Mouse (Mus musculus) CH12.LX (cell line): ENCODE measurements around the gene Tmem223. TPM values are rescaled to one million over a fixed set of nuclear protein-coding genes. Genes with fewer than 3 reads are reported as not detected.

ENCODE experiments used
- DNase-seq: peaks from one replicate; pipeline ENCODE4 v3.0.0-alpha.2; 2013; ENCODE audit errors: extremely low read depth
- H3K27ac ChIP-seq: 2 replicates; pipeline ENCODE4 v1.5.1; 2012; ENCODE audit warnings: low read depth, mild to moderate bottlenecking, control low read depth, moderate library complexity; ENCODE audit not compliant: insufficient read depth
- H3K27me3 ChIP-seq: replicated peaks from 2 replicates; pipeline ENCODE3; 2012; ENCODE audit warnings: inconsistent platforms
- H3K36me3 ChIP-seq, 2 experiments: replicated peaks in 1 of 2; 2 replicates each; pipeline versions ENCODE3 to v1.6.1; 2012; ENCODE audit warnings: inconsistent platforms in 1 of 2, low read length in 1 of 2, mild to moderate bottlenecking in 1 of 2, mixed read lengths in 1 of 2, moderate library complexity in 1 of 2; ENCODE audit not compliant: control insufficient read depth in 1 of 2, insufficient read depth in 1 of 2
- H3K4me1 ChIP-seq, 2 experiments: 2 replicates each; pipeline ENCODE4 v1.6.1; 2012; ENCODE audit warnings: inconsistent platforms in 1 of 2, moderate library complexity in 1 of 2; ENCODE audit not compliant: insufficient read depth in 2 of 2, control insufficient read depth in 1 of 2
- H3K4me2 ChIP-seq: 2 replicates; pipeline ENCODE4 v1.6.1; 2012; ENCODE audit warnings: low read depth, mild to moderate bottlenecking, control low read depth; ENCODE audit not compliant: poor library complexity, insufficient read depth, severe bottlenecking
- H3K4me3 ChIP-seq, 3 experiments: fragments of 150-350 bp in 1 of 3; sonication (generic) in 1 of 3; replicated peaks in 1 of 3; 2 replicates each; pipeline versions ENCODE3 to v1.5.1; 2011 to 2012; ENCODE audit warnings: low read depth in 2 of 3, low read length in 2 of 3, mild to moderate bottlenecking in 2 of 3, moderate library complexity in 2 of 3, control low read depth in 1 of 3, improper control_type of control experiment in 1 of 3, inconsistent platforms in 1 of 3, mixed read lengths in 1 of 3; ENCODE audit not compliant: poor library complexity in 1 of 3
- H3K79me2 ChIP-seq: replicated peaks from 2 replicates; pipeline ENCODE4 v1.6.1; 2012; ENCODE audit warnings: mild to moderate bottlenecking, moderate library complexity; ENCODE audit not compliant: control insufficient read depth, poor library complexity, insufficient read depth, severe bottlenecking; ENCODE audit errors: extremely low read depth
- H3K9ac ChIP-seq: 2 replicates; pipeline ENCODE4 v1.6.1; 2012; ENCODE audit warnings: low read depth, mild to moderate bottlenecking, control low read depth, moderate library complexity; ENCODE audit not compliant: insufficient read depth
- H3K9me3 ChIP-seq: replicated peaks from 2 replicates; pipeline ENCODE3; 2012; ENCODE audit warnings: low read length, inconsistent platforms, mixed read lengths
- BHLHE40 ChIP-seq: IDR thresholded peaks from 2 replicates; pipeline ENCODE4 v1.6.1; 2011; ENCODE audit warnings: mild to moderate bottlenecking, low read depth, low read length, improper control_type of control experiment
- CHD2 ChIP-seq: IDR thresholded peaks from 2 replicates; pipeline ENCODE4 v1.6.1; 2011; ENCODE audit warnings: low read length, improper control_type of control experiment
- CTCF ChIP-seq, 2 experiments: IDR thresholded peaks in 1 of 2; conservative IDR thresholded peaks in 1 of 2; 2 replicates each; pipeline ENCODE4 v1.5.1; 2011 to 2012; ENCODE audit warnings: low read depth in 2 of 2, low read length in 2 of 2, improper control_type of control experiment in 1 of 2, inconsistent platforms in 1 of 2, mild to moderate bottlenecking in 1 of 2, moderate library complexity in 1 of 2
- E2F4 ChIP-seq: IDR thresholded peaks from 2 replicates; pipeline ENCODE4 v1.6.1; 2011; ENCODE audit warnings: low read depth, low read length, improper control_type of control experiment; ENCODE audit not compliant: insufficient replicate concordance
- ELF1 ChIP-seq: IDR thresholded peaks from 2 replicates; pipeline ENCODE4 v1.6.1; 2014; ENCODE audit warnings: low read depth, mild to moderate bottlenecking, inconsistent platforms, low read length, improper control_type of control experiment
- EP300 ChIP-seq: IDR thresholded peaks from 2 replicates; pipeline ENCODE4 v1.6.1; 2011; ENCODE audit warnings: low read length, improper control_type of control experiment
- ETS1 ChIP-seq: conservative IDR thresholded peaks from 2 replicates; pipeline ENCODE4 v1.6.1; 2012; ENCODE audit warnings: low read depth, mild to moderate bottlenecking, inconsistent platforms, low read length, improper control_type of control experiment, moderate library complexity
- GABPA ChIP-seq: IDR thresholded peaks from 2 replicates; pipeline ENCODE4 v1.6.1; 2012; ENCODE audit warnings: low read depth, low read length, improper control_type of control experiment, inconsistent platforms; ENCODE audit not compliant: insufficient replicate concordance
- HCFC1 ChIP-seq: IDR thresholded peaks from 2 replicates; pipeline ENCODE4 v1.6.1; 2012; ENCODE audit warnings: low read depth, mild to moderate bottlenecking, inconsistent platforms, low read length, improper control_type of control experiment
- JUN ChIP-seq: IDR thresholded peaks from 2 replicates; pipeline ENCODE4 v1.6.1; 2011; ENCODE audit warnings: low read depth, mild to moderate bottlenecking, low read length, improper control_type of control experiment, moderate library complexity; ENCODE audit not compliant: insufficient read depth
- JUND ChIP-seq: conservative IDR thresholded peaks from 2 replicates; pipeline ENCODE4 v1.6.1; 2011; ENCODE audit warnings: low read depth, low read length, improper control_type of control experiment
- KAT2A ChIP-seq: IDR thresholded peaks from 2 replicates; pipeline ENCODE4 v1.6.1; 2012; ENCODE audit warnings: low read length, improper control_type of control experiment, inconsistent platforms; ENCODE audit not compliant: insufficient replicate concordance
- MAFK ChIP-seq: IDR thresholded peaks from 2 replicates; pipeline ENCODE4 v1.6.1; 2011; ENCODE audit warnings: low read length, improper control_type of control experiment; ENCODE audit not compliant: insufficient replicate concordance
- MAX ChIP-seq: IDR thresholded peaks from 2 replicates; pipeline ENCODE4 v1.6.1; 2011; ENCODE audit warnings: low read length, improper control_type of control experiment
- MAZ ChIP-seq: IDR thresholded peaks from 2 replicates; pipeline ENCODE4 v1.6.1; 2012; ENCODE audit warnings: low read depth, mild to moderate bottlenecking, inconsistent platforms, low read length, improper control_type of control experiment, moderate library complexity
- MEF2A ChIP-seq: IDR thresholded peaks from 2 replicates; pipeline ENCODE4 v1.6.1; 2014; ENCODE audit warnings: low read depth, mild to moderate bottlenecking, inconsistent platforms, low read length, improper control_type of control experiment, borderline replicate concordance
- MXI1 ChIP-seq: IDR thresholded peaks from 2 replicates; pipeline ENCODE4 v1.6.1; 2011; ENCODE audit warnings: mild to moderate bottlenecking, low read depth, low read length, improper control_type of control experiment
- MYC ChIP-seq: IDR thresholded peaks from 2 replicates; pipeline ENCODE4 v1.6.1; 2011; ENCODE audit warnings: low read depth, mild to moderate bottlenecking, improper control_type of control experiment, low read length
- PAX5 ChIP-seq: IDR thresholded peaks from 2 replicates; pipeline ENCODE4 v1.6.1; 2012; ENCODE audit warnings: low read length, inconsistent platforms, mixed read lengths
- POLR2A ChIP-seq: IDR thresholded peaks from 2 replicates; pipeline ENCODE4 v1.6.1; 2011; ENCODE audit warnings: low read depth, mild to moderate bottlenecking, improper control_type of control experiment, low read length
- POLR2AphosphoS2 ChIP-seq: IDR thresholded peaks from 2 replicates; pipeline ENCODE4 v1.6.1; 2011; ENCODE audit warnings: low read depth, low read length, improper control_type of control experiment
- RAD21 ChIP-seq: IDR thresholded peaks from 2 replicates; pipeline ENCODE4 v1.6.1; 2011; ENCODE audit warnings: low read depth, mild to moderate bottlenecking, low read length, improper control_type of control experiment, moderate library complexity
- SIN3A ChIP-seq: IDR thresholded peaks from 2 replicates; pipeline ENCODE4 v1.6.1; 2012; ENCODE audit warnings: low read length, improper control_type of control experiment, inconsistent platforms
- SMC3 ChIP-seq: IDR thresholded peaks from 2 replicates; pipeline ENCODE4 v1.6.1; 2011; ENCODE audit warnings: low read depth, low read length, improper control_type of control experiment
- TBP ChIP-seq: conservative IDR thresholded peaks from 2 replicates; pipeline ENCODE4 v1.6.1; 2011; ENCODE audit warnings: low read depth, low read length, improper control_type of control experiment
- TCF12 ChIP-seq: IDR thresholded peaks from 2 replicates; pipeline ENCODE4 v1.6.1; 2014; ENCODE audit warnings: low read depth, mild to moderate bottlenecking, inconsistent platforms, low read length, improper control_type of control experiment
- UBTF ChIP-seq: IDR thresholded peaks from 2 replicates; pipeline ENCODE4 v1.6.1; 2012; ENCODE audit warnings: low read depth, mild to moderate bottlenecking, inconsistent platforms, low read length, improper control_type of control experiment, moderate library complexity
- USF1 ChIP-seq: IDR thresholded peaks from 2 replicates; pipeline ENCODE4 v1.6.1; 2014; ENCODE audit warnings: low read depth, mild to moderate bottlenecking, inconsistent platforms, low read length, improper control_type of control experiment
- ZC3H11A ChIP-seq: IDR thresholded peaks from 2 replicates; pipeline ENCODE4 v1.6.1; 2012; ENCODE audit warnings: low read depth, mild to moderate bottlenecking, inconsistent platforms, low read length, improper control_type of control experiment
- ZKSCAN1 ChIP-seq: IDR thresholded peaks from 2 replicates; pipeline ENCODE4 v1.6.1; 2012; ENCODE audit warnings: low read depth, inconsistent platforms, low read length, improper control_type of control experiment, borderline replicate concordance
- dilution Hi-C: fragments of 300-500 bp; cut with MboI; formaldehyde crosslinking; loops from 2 replicates; pipeline ENCODE4 v1.14.3; 2020; ENCODE audit warnings: low sequenced_read_pairs; ENCODE audit not compliant: extremely low pct_unique_long_range_greater_than_20kb, extremely low pct_ligation_motif_present
- in situ Hi-C: fragments of 300-500 bp; cut with MboI; formaldehyde crosslinking; loops from 3 replicates; pipeline ENCODE4 v1.14.3; 2019; ENCODE audit warnings: low sequenced_read_pairs, low pct_ligation_motif_present, low pct_unique_long_range_greater_than_20kb, mixed read lengths
- polyA plus RNA-seq: library from polyadenylated mRNA; unstranded; fragments of >175 nt; gene quantifications from 2 replicates; pipeline ENCODE4 v1.2.1, GENCODE M21; 2012; ENCODE audit warnings: low read depth; ENCODE audit not compliant: insufficient read length
- total RNA-seq, 2 experiments: library from RNA; depleted of rRNA; stranded (reverse); fragments of 300-350 nt in 1 of 2; fragments of >200 nt in 1 of 2; gene quantifications; 2 replicates each; pipeline ENCODE4 v1.2.3; 2012 to 2014

The Tmem223 gene
- total and polyA plus RNA-seq, 3 experiments = 45.7 to 106 (median 56.5) TPM

DNA sequence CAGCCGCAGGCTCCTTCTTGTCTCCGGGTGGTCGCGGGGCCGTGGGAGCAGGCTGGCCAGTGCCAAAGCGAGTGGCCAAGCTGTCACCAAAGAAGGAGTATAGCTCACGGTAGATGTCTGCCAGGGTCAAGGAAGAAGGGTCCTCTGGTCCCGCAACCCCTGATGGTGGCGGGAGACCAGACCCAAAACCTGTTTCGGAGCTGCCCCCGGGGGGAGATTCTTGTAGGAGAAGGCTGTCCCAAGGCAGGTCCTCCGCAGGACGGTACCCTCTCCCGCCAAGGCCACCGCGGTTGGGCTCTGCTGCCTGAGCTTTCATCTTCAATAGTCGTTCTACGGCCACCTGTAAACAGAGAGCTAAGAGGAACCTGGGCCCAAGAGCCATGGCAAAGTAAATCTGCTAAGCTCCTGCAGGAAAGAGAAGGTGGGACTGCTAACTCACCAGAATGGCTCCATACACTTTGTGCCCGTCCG lies 4.2 kb downstream of the Tmem223 start:
- H3K36me3 ChIP-seq = peaks cover 19 to 49% of the 10 kb centered on the region in 2 experiments
- H3K9me3 ChIP-seq = no peaks in the 10 kb centered on the region
- TF ChIP-seq GABPA (no peak), JUN (no peak), MAX (no peak), E2F4 (no peak), SMC3 (no peak), HCFC1 (no peak)
- H3K27ac ChIP-seq = peak overlapping the region; percentile 80
- in situ Hi-C loops (no loop called here), dilution Hi-C loops (no loop called here)
- no peak for DNase-seq
- peak overlapping the region; percentile 55 to 93 (median 88) for H3K4me3 ChIP-seq
- H3K27me3 ChIP-seq = no peaks in the 10 kb centered on the region
- peaks cover 35% of the 10 kb centered on the region for H3K79me2 ChIP-seq
- H3K4me1 ChIP-seq = peaks cover 11 to 40% of the 10 kb centered on the region in 2 experiments
- H3K4me2 ChIP-seq = peak overlapping the region; percentile 87
- peak overlapping the region; percentile 95 for H3K9ac ChIP-seq

DNA sequence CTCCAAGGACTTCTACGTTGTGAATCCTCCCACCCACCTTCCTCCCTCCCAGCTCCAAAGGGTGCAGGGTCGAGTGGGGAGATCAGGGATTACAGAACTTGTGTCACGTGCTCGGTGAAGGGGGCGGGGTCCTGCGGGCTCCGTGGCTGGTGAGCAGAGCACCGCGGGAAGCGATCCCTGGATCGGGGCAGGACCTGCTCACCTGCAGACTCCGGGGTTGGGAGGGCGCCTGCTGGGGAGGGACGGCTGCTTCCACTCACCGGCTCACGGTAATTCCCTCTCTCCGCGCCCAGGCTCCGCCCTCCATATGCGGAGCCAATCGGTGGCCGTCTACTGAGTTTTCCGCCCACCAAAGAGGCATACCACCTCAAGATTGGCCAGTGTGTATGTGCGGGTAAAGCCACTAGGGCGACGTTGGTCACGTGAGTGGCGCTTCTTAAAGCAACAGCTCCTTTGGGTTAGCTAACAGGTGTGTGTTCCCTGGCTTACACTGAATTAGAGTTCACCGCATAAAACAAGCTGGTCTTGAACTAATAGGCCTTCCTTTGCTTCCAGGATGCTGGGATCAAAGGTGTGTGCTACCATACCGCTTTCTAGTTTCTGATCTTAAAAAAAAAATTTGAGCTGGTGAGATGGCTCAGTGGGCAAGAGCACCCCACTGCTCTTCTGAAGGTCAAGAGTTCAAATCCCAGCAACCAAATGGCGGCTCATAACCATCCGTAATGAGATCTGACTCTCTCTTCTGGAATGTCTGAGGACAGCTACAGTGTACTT lies 15.4 kb downstream of the Tmem223 start, which contains the start of gene Taf6l:
Gene Taf6l (minus strand): TSS at position 410 of the 774 bp plus-strand sequence.
- no peak within 1 kb of the TSS for H3K27ac ChIP-seq
- in situ Hi-C loops = no loop called here
- TF ChIP-seq POLR2AphosphoS2 (no peak), UBTF (no peak), CHD2 (no peak), CTCF (conservative IDR thresholded peaks at IDR 0.05 in 1 of 2, IDR thresholded peaks at IDR 0.05 in 1 of 2; ENCODE audit: low read depth in 2 of 2, low read length in 2 of 2) (no peak), ZC3H11A (no peak), PAX5 (no peak), E2F4 (0 out of 2 replicates have a peak, but pooled peaks have one; percentile 61), SMC3 (no peak), POLR2A (peak; percentile 81), ETS1 (no peak), ZKSCAN1 (no peak), ELF1 (peak; percentile 56), USF1 (peak; percentile 93), MAZ (no peak), MXI1 (peak; percentile 89), MEF2A (no peak; the same call in 1 of the 2 replicates), MYC (0 out of 2 replicates have a peak, but pooled peaks have one; percentile 3), JUND (no peak), TCF12 (peak; percentile 68; the same call in 1 of the 2 replicates), SIN3A (peak; percentile 91), EP300 (no peak), RAD21 (no peak), TBP (peak; percentile 96), MAX (peak; percentile 93), BHLHE40 (peak; percentile 98), HCFC1 (peak; percentile 73), MAFK (no peak), GABPA (no peak), KAT2A (0 out of 2 replicates have a peak, but pooled peaks have one; percentile 27)

More for the DNA sequence above, 15.4 kb downstream of the Tmem223 start, which contains the start of gene Taf6l:
- Histone ChIP-seq H3K4me3 (peak within 1 kb of the TSS; percentile 66 to 93 (median 73)), H3K4me1 (peaks cover 2 to 17% of the 10 kb centered on the region in 2 experiments; a peak in 3 of 4 replicates), H3K9me3 (no peaks in the 10 kb centered on the region), H3K79me2 (no peaks in the 10 kb centered on the region; the same call in 1 of the 2 replicates), H3K27me3 (no peaks in the 10 kb centered on the region), H3K36me3 (peaks cover 20 to 39% of the 10 kb centered on the region in 2 experiments), H3K9ac (peak within 1 kb of the TSS; percentile 68), H3K4me2 (peak within 1 kb of the TSS; percentile 84)
- dilution Hi-C loops = no loop called here
- DNase-seq = peak; percentile 98
